Mouse (Mus musculus): ENCODE results near the gene Dennd6a.
"Not testable (repeated sequence)": the region's sequence is repeated elsewhere in the genome, so short reads cannot be mapped to it uniquely, and the experiment has no call there.

Dennd6a gene

GRCm38 (mm10) chr14:26573556-26573955 is at the start of gene Dennd6a:
Dennd6a (plus strand) TSS chr14:26573856.
- not testable (repeated sequence) for DNase-seq (ENCODE audit: low spot score in 2 of 2)

DNA sequence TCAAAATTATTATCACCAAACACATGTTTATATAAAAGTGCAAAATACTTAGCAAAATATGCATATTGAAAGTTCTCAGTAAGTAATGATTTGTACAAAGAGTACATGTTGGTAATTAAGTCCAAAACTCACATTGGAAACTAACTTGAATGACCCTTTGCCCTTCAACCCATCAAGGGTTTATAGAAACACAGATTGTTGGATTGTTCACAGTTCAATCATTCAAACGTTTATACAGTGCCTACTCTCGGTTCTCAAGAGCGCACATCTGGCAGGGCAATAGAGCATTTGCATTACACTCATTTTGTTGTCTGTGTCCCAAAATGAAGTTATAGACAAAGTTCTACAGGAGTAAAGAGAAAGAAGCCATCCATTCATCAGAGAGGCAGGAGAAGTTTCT is 47.7 kb upstream of the Dennd6a start:
- DNase-seq (ENCODE audit: low spot score in 2 of 2): no peak

DNA sequence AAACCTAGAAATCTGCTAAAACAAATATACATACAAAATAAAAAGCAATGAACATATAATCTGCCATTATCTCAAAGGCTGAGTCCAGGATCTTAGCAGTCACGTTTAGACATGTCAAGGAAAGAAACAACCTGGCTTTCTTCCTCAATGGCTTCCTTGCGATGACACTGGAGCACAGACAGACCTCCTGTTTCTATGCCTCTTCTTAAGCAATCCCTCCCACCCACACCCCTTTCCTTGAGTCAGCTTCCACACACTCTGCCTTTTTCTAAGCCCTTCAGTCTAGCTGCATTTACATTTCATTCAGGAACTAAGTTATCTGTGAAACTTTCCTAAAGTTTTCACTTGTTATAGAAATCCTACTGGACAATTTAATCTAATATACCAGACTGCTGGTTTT is 45.4 kb upstream of the Dennd6a start:
- DNase-seq (ENCODE audit: low spot score in 2 of 2): no peak

DNA sequence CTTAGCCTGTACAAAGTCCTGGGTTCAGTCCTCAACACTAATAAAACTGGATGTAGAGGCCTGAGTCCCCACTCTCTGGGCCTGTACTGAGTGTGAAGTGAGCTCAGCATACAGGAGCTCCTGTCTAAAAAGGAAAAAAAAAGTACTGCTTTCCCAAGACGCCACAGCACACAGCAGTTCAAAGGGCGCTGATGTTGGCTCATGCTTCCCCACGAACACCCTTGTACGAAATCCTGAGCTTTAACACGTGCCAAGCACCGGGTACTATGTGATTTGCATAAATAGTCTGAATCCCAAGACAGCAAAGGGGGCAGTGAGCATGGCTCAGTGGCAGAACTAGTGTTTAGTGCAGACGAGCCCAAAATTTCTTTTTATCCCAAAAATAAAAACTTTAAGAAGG is 43.3 kb upstream of the Dennd6a start:
- DNase-seq (ENCODE audit: low spot score in 2 of 2): no peak

DNA sequence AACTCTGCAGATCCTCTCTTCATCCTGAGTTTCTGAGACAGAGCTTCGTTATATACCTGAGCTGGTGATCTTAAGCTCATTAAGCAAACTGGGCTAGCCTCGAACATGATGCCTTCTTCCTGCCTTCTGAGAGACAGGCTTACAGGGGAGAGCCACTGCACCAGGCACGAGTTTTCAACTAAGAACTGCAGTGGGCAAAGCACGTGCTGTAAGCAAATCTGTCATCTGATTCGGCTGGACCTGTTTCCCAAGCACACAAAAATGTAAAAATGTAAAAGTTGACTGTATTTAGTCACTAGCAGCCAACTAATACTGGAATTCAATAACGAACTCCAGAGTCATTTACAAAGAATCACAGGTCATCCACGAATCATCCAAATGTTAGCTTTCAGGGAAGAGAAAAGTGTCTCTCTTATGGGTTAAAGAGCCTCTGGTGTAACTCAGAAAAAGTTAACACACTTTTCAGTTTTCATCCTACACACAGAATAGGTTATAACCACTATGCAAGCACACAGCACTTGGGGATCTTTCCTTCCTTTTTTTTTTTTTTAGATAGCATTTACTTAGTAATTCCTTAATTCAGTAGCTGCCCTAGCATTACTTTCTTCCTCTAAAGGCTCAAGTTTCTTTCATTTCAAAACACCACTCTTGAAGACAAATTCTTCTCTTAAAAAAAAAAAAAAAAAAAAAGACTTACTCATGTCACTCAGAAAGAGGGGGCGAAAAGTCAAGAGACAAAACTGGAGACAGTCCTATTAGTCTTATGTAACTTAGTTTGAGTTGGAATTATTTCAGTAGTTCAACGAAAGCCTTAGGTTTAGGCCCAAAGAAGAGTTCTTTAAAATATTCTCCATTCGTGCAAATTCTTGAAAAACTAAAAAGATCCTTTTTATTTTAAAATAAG is 42.0 kb upstream of the Dennd6a start:
- no peak for DNase-seq (ENCODE audit: low spot score in 2 of 2)

DNA sequence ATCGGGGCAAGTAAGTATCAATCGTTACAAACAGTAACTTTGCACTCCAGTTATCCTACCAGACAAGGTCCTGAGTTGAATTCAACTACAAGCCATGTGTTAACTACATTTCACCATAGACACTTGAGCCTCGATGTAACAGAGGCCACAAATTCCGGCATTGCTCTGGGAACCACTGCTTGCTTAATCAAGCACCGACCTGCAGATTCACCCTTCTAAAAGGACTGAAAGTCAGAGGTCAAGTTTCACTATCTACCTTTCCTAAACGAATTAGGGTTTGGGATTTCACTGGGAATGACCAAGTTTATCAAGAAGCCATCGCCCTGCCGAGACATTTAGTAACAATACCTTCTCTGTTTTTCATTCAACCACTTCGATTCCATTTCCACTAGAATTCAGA is 40.9 kb upstream of the Dennd6a start:
- DNase-seq (ENCODE audit: low spot score in 2 of 2): no peak

DNA sequence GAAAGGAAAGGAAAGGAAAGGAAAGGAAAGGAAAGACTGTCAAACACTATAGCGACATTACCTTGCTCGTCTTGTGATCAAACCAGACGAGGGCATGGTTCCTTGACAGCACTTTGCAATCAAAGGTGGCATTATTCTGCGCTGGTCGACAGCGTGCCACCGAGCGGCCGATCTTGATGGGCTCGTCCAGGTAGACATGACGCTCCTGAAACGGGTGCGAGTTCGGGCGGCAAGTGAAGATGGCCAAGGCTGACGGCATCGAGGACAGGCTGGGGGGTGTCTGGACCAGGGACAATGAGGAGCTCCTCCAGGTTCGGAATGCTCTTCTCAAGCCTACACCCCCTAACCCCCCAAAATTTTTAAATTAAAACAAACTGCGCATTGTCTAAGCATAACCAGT is 40.4 kb upstream of the Dennd6a start:
- no peak for DNase-seq (ENCODE audit: low spot score in 2 of 2)

- peak; percentile 25 to 39 for DNase-seq (ENCODE audit: low spot score in 2 of 2)
Measured at GRCm38 (mm10) chr14:26533821-26534756, 39.6 kb upstream of the Dennd6a start.

GRCm38 (mm10) chr14:26534757-26535479 is 38.7 kb upstream of the Dennd6a start, which contains the start of gene Slmap:
Slmap (minus strand) TSS chr14:26534931.
- DNase-seq (ENCODE audit: low spot score in 2 of 2): peak; percentile 98 to 99

GRCm38 (mm10) chr14:26539241-26539640 is 34.4 kb upstream of the Dennd6a start:
- no peak for DNase-seq (ENCODE audit: low spot score in 2 of 2)

DNA sequence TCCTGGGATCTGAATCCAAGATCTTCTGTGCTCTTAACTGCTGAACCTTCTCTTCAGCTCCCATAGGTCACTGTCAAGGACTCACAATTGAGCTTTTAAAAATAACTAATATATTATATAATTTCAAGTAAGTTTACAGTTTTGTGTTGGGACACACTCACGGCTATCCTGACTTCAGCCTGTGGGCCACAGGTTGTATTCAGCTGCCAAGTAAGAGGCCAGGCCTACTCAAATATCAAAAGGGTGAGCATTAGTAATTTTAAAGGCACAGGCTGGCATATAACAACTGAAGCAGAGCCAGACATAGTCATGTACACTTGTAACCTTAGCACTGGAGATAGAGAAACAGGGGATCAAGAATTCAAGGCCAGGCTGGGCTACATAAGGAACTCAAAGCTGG is 33.1 kb upstream of the Dennd6a start:
- DNase-seq (ENCODE audit: low spot score in 2 of 2): peak in 1 of 2 experiments; percentile 19

DNA sequence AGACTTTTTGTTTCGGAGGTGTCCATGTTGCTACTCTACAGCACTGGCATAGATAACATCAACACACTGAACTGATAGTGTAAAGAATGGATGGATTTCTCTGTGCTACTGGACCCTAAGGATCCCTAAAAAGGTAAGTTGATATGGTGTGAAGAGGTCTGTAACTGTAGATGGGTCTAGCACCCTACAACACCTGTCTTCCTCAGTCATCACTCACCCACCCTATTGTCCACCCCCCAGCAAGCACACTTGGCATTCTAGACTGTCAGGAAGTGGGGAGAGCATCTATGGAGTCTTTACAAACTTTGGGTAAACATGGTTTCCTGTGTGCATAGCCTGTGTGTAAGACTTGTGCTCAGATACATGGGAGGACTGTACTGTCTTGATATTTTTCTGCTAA is 31.5 kb upstream of the Dennd6a start:
- DNase-seq (ENCODE audit: low spot score in 2 of 2): no peak

DNA sequence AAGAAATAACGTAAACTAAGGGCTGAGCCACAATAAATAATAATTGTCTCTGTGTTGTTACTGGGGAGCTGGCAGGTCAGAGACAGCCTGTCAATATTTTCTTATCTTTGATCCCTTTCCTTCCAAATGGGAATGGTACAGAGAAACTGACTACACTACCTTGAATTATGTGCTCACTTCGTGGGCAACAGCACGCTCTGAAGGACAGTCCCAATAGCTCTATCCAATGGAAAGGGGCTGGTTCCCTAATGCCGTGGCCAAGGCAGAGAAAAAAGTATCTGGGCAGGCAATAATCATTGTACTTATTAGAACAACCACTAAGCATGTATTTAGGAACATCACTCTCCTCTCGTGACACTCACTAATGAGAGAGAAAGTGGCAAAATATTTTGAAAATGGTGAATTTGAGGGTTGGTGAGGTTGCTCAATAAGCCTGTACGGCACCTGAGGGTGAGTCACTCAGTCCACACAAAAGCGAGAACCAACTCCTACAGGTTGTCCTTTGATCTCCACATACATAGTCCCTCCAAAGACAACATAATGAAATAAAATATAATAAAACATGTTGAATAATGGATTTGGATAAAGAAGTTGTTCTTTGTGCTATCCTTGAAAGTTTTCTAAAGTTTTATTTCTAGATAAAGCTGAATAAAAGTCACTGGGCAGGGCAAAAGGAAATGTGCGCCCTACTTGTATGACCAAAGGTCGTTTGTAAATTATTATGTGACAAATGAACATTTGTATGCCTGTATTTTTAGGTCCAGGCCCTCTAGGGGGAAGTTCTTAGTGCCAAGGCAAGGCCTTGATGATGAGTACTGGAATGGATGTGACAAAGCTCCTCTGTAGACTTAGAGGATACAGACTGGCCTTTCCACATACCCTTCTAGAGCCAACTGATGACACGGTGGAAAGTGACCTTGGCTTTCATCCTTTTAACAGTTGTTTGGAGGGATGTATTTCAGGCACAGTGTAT is 25.9 kb upstream of the Dennd6a start:
- DNase-seq (ENCODE audit: low spot score in 2 of 2): no peak

GRCm38 (mm10) chr14:26550712-26551111 is 22.9 kb upstream of the Dennd6a start:
- no peak for DNase-seq (ENCODE audit: low spot score in 2 of 2)

DNA sequence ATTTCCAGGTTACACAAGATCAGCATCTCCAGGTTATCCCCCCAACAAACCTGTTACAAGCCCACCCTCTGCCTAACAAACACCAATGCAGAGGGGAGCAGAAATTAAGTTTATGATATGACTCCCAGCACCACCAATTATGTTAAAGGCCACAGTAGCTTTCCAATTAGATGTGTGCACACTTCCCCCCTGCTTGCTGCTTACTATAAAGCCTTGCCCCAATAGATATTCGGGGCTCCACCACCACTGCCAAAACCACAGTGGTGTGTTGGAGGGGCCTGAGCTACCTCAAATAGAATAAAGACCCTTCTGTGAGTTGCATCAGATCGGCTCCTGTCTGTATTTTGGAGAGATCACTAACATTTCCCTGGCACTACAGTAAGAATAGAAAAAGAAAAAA is 21.2 kb upstream of the Dennd6a start:
- no peak for DNase-seq (ENCODE audit: low spot score in 2 of 2)

- DNase-seq (ENCODE audit: low spot score in 2 of 2): no peak
Measured at GRCm38 (mm10) chr14:26552853-26553252, 20.8 kb upstream of the Dennd6a start.

DNA sequence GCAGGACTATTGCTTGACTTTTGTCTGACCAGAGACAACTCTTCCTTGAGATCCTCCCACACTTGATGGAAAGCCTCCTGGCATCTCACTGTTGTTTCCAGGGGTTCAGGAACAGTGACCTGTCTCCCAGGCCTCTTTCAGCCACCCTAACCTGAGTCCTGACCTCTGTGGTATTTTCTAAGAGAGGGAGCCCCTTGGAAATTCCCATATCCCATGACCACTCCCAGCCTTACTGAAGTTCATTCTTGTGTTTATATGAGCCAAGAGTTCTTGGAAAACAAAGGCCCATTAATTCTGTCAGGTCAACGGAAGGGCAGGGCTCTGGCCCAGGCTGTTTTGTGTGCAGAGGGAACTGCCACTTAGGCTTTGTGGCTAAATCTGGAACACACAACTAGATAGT is 16.1 kb upstream of the Dennd6a start:
- DNase-seq (ENCODE audit: low spot score in 2 of 2): no peak

DNA sequence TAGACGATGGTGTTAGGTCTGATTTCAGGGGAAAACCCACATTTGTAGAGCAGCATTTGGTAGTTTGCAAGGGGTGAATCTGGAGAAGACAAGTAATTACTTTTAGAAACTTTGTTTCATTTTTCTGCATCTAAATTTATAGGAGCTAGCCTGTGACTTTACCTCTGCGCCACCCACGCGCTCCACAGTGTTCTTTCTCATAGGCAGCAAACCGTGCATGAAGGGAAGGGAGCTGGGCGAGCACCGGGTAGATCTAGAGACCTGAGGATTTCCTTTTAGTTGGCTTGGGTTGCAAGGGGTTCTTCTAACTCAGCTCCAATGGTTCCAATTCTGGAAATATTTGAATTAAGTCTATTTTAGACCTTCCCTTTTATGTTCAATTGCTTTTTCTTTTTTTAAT is 15.1 kb upstream of the Dennd6a start:
- no peak for DNase-seq (ENCODE audit: low spot score in 2 of 2)

DNA sequence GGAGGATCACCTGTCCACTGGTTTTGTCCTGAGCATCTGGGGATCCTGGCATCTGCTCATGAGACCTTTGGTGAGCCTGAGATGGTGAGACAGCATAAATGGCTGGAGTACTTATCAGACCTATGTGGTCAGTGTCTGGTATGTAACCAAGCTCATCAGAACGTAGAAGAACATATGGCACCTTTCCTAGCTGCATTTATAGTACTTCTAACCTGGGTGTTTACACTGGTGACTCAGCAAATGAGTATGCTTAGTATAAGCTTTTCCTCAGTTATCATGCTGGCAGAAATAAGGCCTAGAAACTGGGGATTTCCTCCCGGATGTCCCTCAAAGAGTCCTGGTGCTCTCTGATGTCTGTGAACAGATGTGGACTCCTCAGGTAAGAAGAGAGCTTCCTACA is 11.4 kb upstream of the Dennd6a start:
- DNase-seq (ENCODE audit: low spot score in 2 of 2): no peak

DNA sequence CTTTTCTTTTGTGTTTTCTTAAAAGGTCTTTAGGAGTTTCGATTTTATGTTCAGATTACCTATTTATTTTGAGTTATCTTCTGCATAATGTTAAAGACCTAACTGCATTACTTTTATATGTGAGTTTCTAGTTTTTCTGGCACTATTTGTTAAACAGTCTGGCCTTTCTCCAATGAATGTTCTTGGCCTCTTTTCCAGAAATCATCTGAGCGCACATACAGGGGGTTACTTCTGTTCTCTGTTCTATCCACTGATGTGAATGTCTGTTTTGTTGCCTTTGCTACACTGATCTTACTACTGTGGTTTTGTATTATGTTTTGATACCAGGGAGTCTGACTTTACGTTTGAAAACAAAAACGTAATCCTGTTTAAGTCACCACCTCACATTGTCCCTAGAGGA is 3.8 kb upstream of the Dennd6a start:
- no peak for DNase-seq (ENCODE audit: low spot score in 2 of 2)
